Mouse (Mus musculus) kidney, adult 9 months (tissue): ENCODE data around the gene Chn2.
"Not testable (repeated sequence)": the region's sequence is repeated elsewhere in the genome, so short reads cannot be mapped to it uniquely, and the experiment has no call there.

Experiments
- DNase-seq: peaks from one replicate; pipeline ENCODE4 v3.0.0; 2022

The Chn2 gene

GRCm38 (mm10) chr6:54162786-54163185, 123.4 kb downstream of the Chn2 start:
- peak; percentile 22 for DNase-seq

- no peak for DNase-seq
Observed at GRCm38 (mm10) chr6:54163702-54164101, 124.3 kb downstream of the Chn2 start.

GRCm38 (mm10) chr6:54164777-54165176, 125.4 kb downstream of the Chn2 start:
- DNase-seq = peak; percentile 70

GRCm38 (mm10) chr6:54165246-54165645, 125.9 kb downstream of the Chn2 start:
- DNase-seq = no peak

- DNase-seq = no peak
Observed at GRCm38 (mm10) chr6:54165863-54166262, 126.5 kb downstream of the Chn2 start.

- DNase-seq = no peak
Observed at GRCm38 (mm10) chr6:54166991-54167546, 127.7 kb downstream of the Chn2 start.

GRCm38 (mm10) chr6:54170286-54170894, 131.0 kb downstream of the Chn2 start:
- DNase-seq = peak; percentile 69

GRCm38 (mm10) chr6:54171385-54171784, 132.0 kb downstream of the Chn2 start:
- DNase-seq = no peak

GRCm38 (mm10) chr6:54175473-54176215, 136.3 kb downstream of the Chn2 start:
- no peak for DNase-seq

- not testable (repeated sequence) for DNase-seq
Observed at GRCm38 (mm10) chr6:54177081-54177480, 137.7 kb downstream of the Chn2 start.

- DNase-seq = no peak
Observed at GRCm38 (mm10) chr6:54179056-54179873, 139.9 kb downstream of the Chn2 start.

- DNase-seq = no peak
Observed at GRCm38 (mm10) chr6:54179874-54180212, 140.5 kb downstream of the Chn2 start.

- DNase-seq = no peak
Observed at GRCm38 (mm10) chr6:54183825-54184578, 144.6 kb downstream of the Chn2 start.

GRCm38 (mm10) chr6:54193631-54194305, 154.4 kb downstream of the Chn2 start:
- no peak for DNase-seq

GRCm38 (mm10) chr6:54197821-54198412, 158.6 kb downstream of the Chn2 start:
- no peak for DNase-seq

- DNase-seq = no peak
Observed at GRCm38 (mm10) chr6:54199516-54199915, 160.2 kb downstream of the Chn2 start.

- no peak for DNase-seq
Observed at GRCm38 (mm10) chr6:54200031-54200722, 160.8 kb downstream of the Chn2 start.

GRCm38 (mm10) chr6:54202311-54203020, 163.1 kb downstream of the Chn2 start:
- DNase-seq = peak; percentile 88

GRCm38 (mm10) chr6:54203316-54203715, 164.0 kb downstream of the Chn2 start:
- DNase-seq = no peak

GRCm38 (mm10) chr6:54203926-54204325, 164.6 kb downstream of the Chn2 start:
- DNase-seq = peak; percentile 52
